Mouse (Mus musculus) erythroblast, embryonic 14.5 days (primary cell): ENCODE measurements around the gene Lnx2.

Experiments
- GATA1 ChIP-seq: IDR thresholded peaks from 2 replicates; pipeline ENCODE4 v1.6.1; 2012; ENCODE audit warnings: low read length, inconsistent platforms, mixed read lengths
- TAL1 ChIP-seq: IDR thresholded peaks from 3 replicates; pipeline ENCODE4 v1.6.1; 2012; ENCODE audit warnings: low read length, inconsistent platforms, mixed read lengths

- TF ChIP-seq TAL1 = no peak
- no peak for TF ChIP-seq GATA1
Measured at GRCm38 (mm10) chr5:146971776-146972561, 104.4 kb downstream of the Lnx2 start.
